Mouse (Mus musculus) embryonic fibroblast, embryonic 13.5 days (primary cell): ENCODE measurements at regions not wholly inside any gene's neighbourhood (a gene's known extent, or its start where the extent isn't known, plus 50 kb on each side); places are given as distances from the start of the nearest gene placed in this dataset.

ENCODE experiments used
- CTCF ChIP-seq: IDR thresholded peaks from 2 replicates; pipeline ENCODE4 v1.5.1; 2011; ENCODE audit warnings: mild to moderate bottlenecking, control low read depth, low read length, moderate library complexity, borderline replicate concordance; ENCODE audit not compliant: insufficient read depth
- POLR2A ChIP-seq: IDR thresholded peaks from 2 replicates; pipeline ENCODE4 v1.6.1; 2011; ENCODE audit warnings: low read depth, mild to moderate bottlenecking, control low read depth, low read length, moderate library complexity

GRCm38 (mm10) chr3:149928456-149929360, 938.4 kb upstream of the Adgrl2 start:
- TF ChIP-seq CTCF (no peak), POLR2A (no peak)
